Mouse (Mus musculus) CH12F3 (cell line): Measurements from ENCODE around the gene Sec61a2.

Source experiments
- in situ Hi-C: fragments of 300-500 bp; cut with MboI; formaldehyde crosslinking; loops from 2 replicates; pipeline ENCODE4 v1.14.3; 2020; ENCODE audit warnings: low sequenced_read_pairs

Sec61a2 gene

GRCm38 (mm10) chr2:5894843-5895570 lies at the start of gene Sec61a2:
Gene Sec61a2, minus strand, starts transcription at chr2:5895432.
- in situ Hi-C loops: no loop called here

GRCm38 (mm10) chr2:5943071-5943470 lies 47.8 kb upstream of the Sec61a2 start:
- in situ Hi-C loops: no loop called here

GRCm38 (mm10) chr2:5942416-5943032 lies 47.3 kb upstream of the Sec61a2 start, which contains the start of gene Dhtkd1:
Gene Dhtkd1, minus strand, starts transcription at chr2:5942792.
- in situ Hi-C loops: no loop called here

- in situ Hi-C loops: no loop called here
Measured at GRCm38 (mm10) chr2:5941861-5942415, 46.7 kb upstream of the Sec61a2 start.

- in situ Hi-C loops: no loop called here
Measured at GRCm38 (mm10) chr2:5940936-5941335, 45.7 kb upstream of the Sec61a2 start.

GRCm38 (mm10) chr2:5939911-5940310 lies 44.7 kb upstream of the Sec61a2 start:
- in situ Hi-C loops: no loop called here

GRCm38 (mm10) chr2:5939319-5939718 lies 44.1 kb upstream of the Sec61a2 start:
- in situ Hi-C loops: no loop called here

GRCm38 (mm10) chr2:5936550-5936949 lies 41.3 kb upstream of the Sec61a2 start:
- in situ Hi-C loops: no loop called here

- in situ Hi-C loops: no loop called here
Measured at GRCm38 (mm10) chr2:5936068-5936467, 40.8 kb upstream of the Sec61a2 start.

GRCm38 (mm10) chr2:5934936-5935335 lies 39.7 kb upstream of the Sec61a2 start:
- in situ Hi-C loops: no loop called here

- in situ Hi-C loops: no loop called here
Measured at GRCm38 (mm10) chr2:5931938-5932337, 36.7 kb upstream of the Sec61a2 start.

GRCm38 (mm10) chr2:5930291-5931054 lies 35.2 kb upstream of the Sec61a2 start:
- in situ Hi-C loops: no loop called here

- in situ Hi-C loops: no loop called here
Measured at GRCm38 (mm10) chr2:5929793-5930192, 34.6 kb upstream of the Sec61a2 start.

GRCm38 (mm10) chr2:5927481-5927880 lies 32.2 kb upstream of the Sec61a2 start:
- in situ Hi-C loops: no loop called here

- in situ Hi-C loops: no loop called here
Measured at GRCm38 (mm10) chr2:5923786-5924185, 28.6 kb upstream of the Sec61a2 start.

GRCm38 (mm10) chr2:5922823-5923222 lies 27.6 kb upstream of the Sec61a2 start:
- in situ Hi-C loops: no loop called here

GRCm38 (mm10) chr2:5911282-5911965 lies 16.2 kb upstream of the Sec61a2 start:
- in situ Hi-C loops: no loop called here

- in situ Hi-C loops: no loop called here
Measured at GRCm38 (mm10) chr2:5906625-5907024, 11.4 kb upstream of the Sec61a2 start.

- in situ Hi-C loops: no loop called here
Measured at GRCm38 (mm10) chr2:5906092-5906491, 10.9 kb upstream of the Sec61a2 start.

- in situ Hi-C loops: no loop called here
Measured at GRCm38 (mm10) chr2:5900145-5900544, 4.9 kb upstream of the Sec61a2 start.

- in situ Hi-C loops: no loop called here
Measured at GRCm38 (mm10) chr2:5894296-5894695, 936 bp downstream of the Sec61a2 start.
